In genomic region chr15:87105951-87106350, GRCm38 (mm10) we compare ENCODE assay signal across 19 mouse cellular contexts.
"Had no signal": no experiment of that assay in that cellular context is flagged by ENCODE, and none has a peak within 500 bp of the region (broad histone marks: within the 10 kb centered on the region; RNA-seq: fewer than 3 reads in every experiment).

No protein-coding gene starts in this region.

- H3K9me3 ChIP-seq: neural tube, embryonic 12.5 days; neural tube, embryonic 15.5 days; stomach, embryonic 15.5 days had no signal

- H3K4me1 ChIP-seq: liver, embryonic 13.5 days; neural tube, embryonic 12.5 days; neural tube, embryonic 15.5 days; stomach, embryonic 15.5 days had no signal

- H3K27ac ChIP-seq: kidney, postnatal 0 days; left cerebral cortex, adult 2 months; liver, embryonic 13.5 days; neural tube, embryonic 12.5 days; neural tube, embryonic 15.5 days; stomach, embryonic 15.5 days had no signal

- H3K4me2 ChIP-seq: liver, embryonic 13.5 days; midbrain, embryonic 11.5 days; neural tube, embryonic 12.5 days; neural tube, embryonic 15.5 days; stomach, embryonic 15.5 days had no signal

- DNase-seq: kidney, adult 2 months; kidney, postnatal 25 days; liver, embryonic 13.5 days; lung, adult 2 months; lung, postnatal 14 days; lung, postnatal 4 days; midbrain, embryonic 14.5 days; right cerebral cortex, adult 18-20 months; right cerebral cortex, postnatal 14 days; right cerebral cortex, postnatal 4 days; thymus, adult 18-20 months; thymus, postnatal 14 days; thymus, postnatal 4 days had no signal

- H3K36me3 ChIP-seq: liver, embryonic 13.5 days; neural tube, embryonic 12.5 days; neural tube, embryonic 15.5 days; stomach, embryonic 15.5 days had no signal

- H3K27me3 ChIP-seq: liver, embryonic 13.5 days; neural tube, embryonic 12.5 days; neural tube, embryonic 15.5 days; stomach, embryonic 15.5 days had no signal

- H3K9ac ChIP-seq: liver, embryonic 13.5 days; neural tube, embryonic 12.5 days; neural tube, embryonic 15.5 days; stomach, embryonic 15.5 days had no signal

- H3K4me3 ChIP-seq: left cerebral cortex, adult 2 months; liver, embryonic 13.5 days; neural tube, embryonic 12.5 days; neural tube, embryonic 15.5 days; stomach, embryonic 15.5 days had no signal
